Mouse (Mus musculus) forebrain, postnatal 0 days (tissue): ENCODE measurements around the gene Wfdc18. TPM values are rescaled to one million over a fixed set of nuclear protein-coding genes. Genes with fewer than 3 reads are reported as not detected.

ENCODE experiments used
- ATAC-seq: fragments of 200-750 bp; cut with Nextera tagmentation; 2 replicates; pipeline ENCODE4 v1.8.0; 2017; ENCODE audit warnings: mild to moderate bottlenecking, moderate library complexity
- DNase-seq: peaks from one replicate; pipeline ENCODE4 v3.0.0-alpha.2; 2015
- H3K27ac ChIP-seq: fragments of 300-500 bp; sonication (generic); 2 replicates; pipeline ENCODE4 v1.5.1; 2014; ENCODE audit warnings: low read depth, mild to moderate bottlenecking, antibody characterized with exemption, low read length, moderate library complexity, mixed read lengths
- H3K27me3 ChIP-seq: fragments of 300-500 bp; sonication (generic); 2 replicates; pipeline ENCODE4 v1.6.1; 2014; ENCODE audit warnings: mild to moderate bottlenecking, low read length, mixed read lengths; ENCODE audit not compliant: insufficient read depth
- H3K36me3 ChIP-seq: fragments of 300-500 bp; sonication (generic); 2 replicates; pipeline ENCODE4 v1.6.1; 2014; ENCODE audit warnings: mild to moderate bottlenecking, moderate library complexity; ENCODE audit not compliant: insufficient read depth
- H3K4me1 ChIP-seq: fragments of 300-500 bp; sonication (generic); 2 replicates; pipeline ENCODE4 v1.6.1; 2014; ENCODE audit warnings: antibody characterized with exemption; ENCODE audit not compliant: insufficient read depth
- H3K4me2 ChIP-seq: fragments of 300-500 bp; sonication (generic); 2 replicates; pipeline ENCODE4 v1.6.1; 2014; ENCODE audit warnings: low read depth, mild to moderate bottlenecking, moderate library complexity
- H3K4me3 ChIP-seq: fragments of 300-500 bp; sonication (generic); 2 replicates; pipeline ENCODE4 v1.5.1; 2014; ENCODE audit warnings: low read depth, low read length, mixed read lengths
- H3K9ac ChIP-seq: fragments of 300-500 bp; sonication (generic); 2 replicates; pipeline ENCODE4 v1.6.1; 2014; ENCODE audit warnings: mild to moderate bottlenecking
- H3K9me3 ChIP-seq: fragments of 300-500 bp; sonication (generic); 2 replicates; pipeline ENCODE4 v1.6.1; 2016; ENCODE audit warnings: low read length
- CTCF ChIP-seq: sonication (generic); IDR thresholded peaks from 2 replicates; pipeline ENCODE4 v1.5.1; 2016; ENCODE audit warnings: antibody characterized with exemption, control low read depth, low read depth
- WGBS: fragments of 180-500 bp; shearing (Covaris S2); extraction: QIAGEN DNeasy Blood & Tissue Kit; methylation state at CpG from one replicate; pipeline ENCODE4 v1.1.7; 2014; 5-methylcytosine and 5-hydroxymethylcytosine counted together
- polyA plus RNA-seq: library from polyadenylated mRNA; unstranded; fragments of >200 nt; fragmentation: Nextera tagmentation; extraction: Ambion mirVana; gene quantifications from 2 replicates; pipeline ENCODE4 v1.2.1, GENCODE M21; 2015
- total RNA-seq: library from RNA; depleted of rRNA; stranded (reverse); fragments of >200 nt; gene quantifications from 2 replicates; pipeline ENCODE4 v1.2.3, GENCODE M21; 2014; rRNA removed

The Wfdc18 gene
- total RNA-seq (not detected in 2 replicates), polyA plus RNA-seq (1.2 and 2.4 TPM in 2 replicates)

- Histone ChIP-seq H3K4me3 (no peak within 1 kb of the TSS), H3K4me1 (no peaks in the 10 kb centered on the region), H3K36me3 (no peaks in the 10 kb centered on the region), H3K9me3 (no peaks in the 10 kb centered on the region), H3K27me3 (no peaks in the 10 kb centered on the region), H3K4me2 (no peak within 1 kb of the TSS), H3K27ac (no peak within 1 kb of the TSS), H3K9ac (no peak within 1 kb of the TSS)
- WGBS = 74% methylated on average over 4 of the region's 4 CpGs
- ATAC-seq (no peak), DNase-seq (no peak)
- no peak for TF ChIP-seq CTCF
Observed at GRCm38 (mm10) chr11:83708715-83709114, at the start of gene Wfdc18. TSS of gene Wfdc18 (plus strand) at chr11:83709015.

- Histone ChIP-seq H3K9me3 (no peaks in the 10 kb centered on the region), H3K9ac (no peak within 1 kb of the TSS), H3K27me3 (no peaks in the 10 kb centered on the region), H3K4me1 (no peaks in the 10 kb centered on the region), H3K4me3 (no peak within 1 kb of the TSS), H3K36me3 (no peaks in the 10 kb centered on the region), H3K4me2 (no peak within 1 kb of the TSS), H3K27ac (no peak within 1 kb of the TSS)
- ATAC-seq (no peak), DNase-seq (no peak)
- 76% methylated on average over 6 of the region's 6 CpGs for WGBS
- no peak for TF ChIP-seq CTCF
Observed at GRCm38 (mm10) chr11:83662204-83662603, 46.6 kb upstream of the Wfdc18 start, which contains the start of gene Ccl4. TSS of gene Ccl4 (plus strand) at chr11:83662584.

GRCm38 (mm10) chr11:83663532-83663931 is 45.3 kb upstream of the Wfdc18 start:
- 89% methylated on average over 5 of the region's 5 CpGs for WGBS
- Histone ChIP-seq H3K27me3 (no peaks in the 10 kb centered on the region), H3K27ac (no peak overlapping the region), H3K9me3 (no peaks in the 10 kb centered on the region), H3K4me2 (no peak overlapping the region), H3K4me1 (no peaks in the 10 kb centered on the region), H3K4me3 (no peak overlapping the region), H3K9ac (no peak overlapping the region), H3K36me3 (no peaks in the 10 kb centered on the region)
- TF ChIP-seq CTCF = no peak
- no peak for DNase-seq
- no peak for ATAC-seq

GRCm38 (mm10) chr11:83671743-83672142 is 37.1 kb upstream of the Wfdc18 start:
- Histone ChIP-seq H3K27ac (no peak overlapping the region), H3K27me3 (no peaks in the 10 kb centered on the region), H3K9me3 (no peaks in the 10 kb centered on the region), H3K9ac (no peak overlapping the region), H3K36me3 (no peaks in the 10 kb centered on the region), H3K4me3 (no peak overlapping the region), H3K4me2 (no peak overlapping the region), H3K4me1 (no peaks in the 10 kb centered on the region)
- DNase-seq = no peak
- TF ChIP-seq CTCF = no peak
- no peak for ATAC-seq

GRCm38 (mm10) chr11:83675665-83676064 is 33.1 kb upstream of the Wfdc18 start:
- Histone ChIP-seq H3K36me3 (no peaks in the 10 kb centered on the region), H3K4me1 (no peaks in the 10 kb centered on the region), H3K27ac (no peak overlapping the region), H3K4me3 (no peak overlapping the region), H3K9me3 (no peaks in the 10 kb centered on the region), H3K4me2 (no peak overlapping the region), H3K9ac (no peak overlapping the region), H3K27me3 (no peaks in the 10 kb centered on the region)
- DNase-seq (no peak), ATAC-seq (no peak)
- WGBS = 93% methylated on average over 1 of the region's 1 CpGs
- no peak for TF ChIP-seq CTCF

GRCm38 (mm10) chr11:83689918-83690317 is 18.9 kb upstream of the Wfdc18 start:
- H3K27ac ChIP-seq = no peak overlapping the region
- H3K9ac ChIP-seq = no peak overlapping the region
- no peak overlapping the region for H3K4me3 ChIP-seq
- no peaks in the 10 kb centered on the region for H3K9me3 ChIP-seq
- H3K4me1 ChIP-seq = no peaks in the 10 kb centered on the region
- no peak for DNase-seq
- H3K4me2 ChIP-seq = no peak overlapping the region
- TF ChIP-seq CTCF = no peak
- H3K27me3 ChIP-seq = no peaks in the 10 kb centered on the region
- H3K36me3 ChIP-seq = no peaks in the 10 kb centered on the region
- 80% methylated on average over 1 of the region's 1 CpGs for WGBS
- ATAC-seq = no peak

- 65% methylated on average over 1 of the region's 1 CpGs for WGBS
- no peak overlapping the region for H3K9ac ChIP-seq
- H3K27me3 ChIP-seq = no peaks in the 10 kb centered on the region
- no peak overlapping the region for H3K4me3 ChIP-seq
- no peaks in the 10 kb centered on the region for H3K36me3 ChIP-seq
- H3K4me2 ChIP-seq = no peak overlapping the region
- no peaks in the 10 kb centered on the region for H3K4me1 ChIP-seq
- DNase-seq (no peak), ATAC-seq (no peak)
- H3K9me3 ChIP-seq = no peaks in the 10 kb centered on the region
- TF ChIP-seq CTCF = no peak
- no peak overlapping the region for H3K27ac ChIP-seq
Observed at GRCm38 (mm10) chr11:83692008-83692407, 16.8 kb upstream of the Wfdc18 start.

GRCm38 (mm10) chr11:83703705-83704104 is 5.1 kb upstream of the Wfdc18 start, which contains the start of gene Wfdc17:
TSS of gene Wfdc17 (plus strand) at chr11:83703991.
- no peak within 1 kb of the TSS for H3K4me2 ChIP-seq
- H3K9me3 ChIP-seq = no peaks in the 10 kb centered on the region
- no peak within 1 kb of the TSS for H3K9ac ChIP-seq
- DNase-seq (no peak), ATAC-seq (no peak)
- WGBS = 67% methylated on average over 1 of the region's 1 CpGs
- H3K27me3 ChIP-seq = no peaks in the 10 kb centered on the region
- H3K36me3 ChIP-seq = no peaks in the 10 kb centered on the region
- H3K4me3 ChIP-seq = no peak within 1 kb of the TSS
- no peak within 1 kb of the TSS for H3K27ac ChIP-seq
- H3K4me1 ChIP-seq = no peaks in the 10 kb centered on the region
- TF ChIP-seq CTCF = no peak
